Mouse (Mus musculus): ENCODE measurements around the gene Gm20388.

The Gm20388 gene

GRCm38 (mm10) chr8:121948321-121949145 is 2037.9 kb downstream of the Gm20388 start:
- DNase-seq = peak; percentile 9 to 16

- no peak for DNase-seq
These were observed 2038.7 kb downstream of the Gm20388 start, which contains the start of gene Banp for GRCm38 (mm10) chr8:121949222-121949800. Gene Banp (plus strand): TSS chr8:121949750.

GRCm38 (mm10) chr8:121949941-121950748 is 2039.5 kb downstream of the Gm20388 start:
- DNase-seq = peak; percentile 99

- peak; percentile 65 for DNase-seq
These were observed 2040.4 kb downstream of the Gm20388 start for GRCm38 (mm10) chr8:121950749-121951655.

- no peak for DNase-seq
These were observed 2041.0 kb downstream of the Gm20388 start for GRCm38 (mm10) chr8:121951656-121952009.

- DNase-seq = no peak
These were observed 2041.5 kb downstream of the Gm20388 start for GRCm38 (mm10) chr8:121952122-121952521.

GRCm38 (mm10) chr8:121952800-121953199 is 2042.2 kb downstream of the Gm20388 start:
- no peak for DNase-seq

GRCm38 (mm10) chr8:121953821-121954545 is 2043.3 kb downstream of the Gm20388 start:
- no peak for DNase-seq

- DNase-seq = no peak
These were observed 2044.4 kb downstream of the Gm20388 start for GRCm38 (mm10) chr8:121954981-121955555.

- no peak for DNase-seq
These were observed 2045.3 kb downstream of the Gm20388 start for GRCm38 (mm10) chr8:121955825-121956500.

- DNase-seq = no peak
These were observed 2047.8 kb downstream of the Gm20388 start for GRCm38 (mm10) chr8:121958395-121958794.

- DNase-seq = no peak
These were observed 2052.3 kb downstream of the Gm20388 start for GRCm38 (mm10) chr8:121962892-121963291.

GRCm38 (mm10) chr8:121964716-121965512 is 2054.3 kb downstream of the Gm20388 start:
- DNase-seq = no peak

GRCm38 (mm10) chr8:121966110-121966509 is 2055.5 kb downstream of the Gm20388 start:
- DNase-seq = no peak

- DNase-seq = no peak
These were observed 2056.2 kb downstream of the Gm20388 start for GRCm38 (mm10) chr8:121966714-121967448.

- no peak for DNase-seq
These were observed 2057.3 kb downstream of the Gm20388 start for GRCm38 (mm10) chr8:121967977-121968376.

- no peak for DNase-seq
These were observed 2057.9 kb downstream of the Gm20388 start for GRCm38 (mm10) chr8:121968542-121968941.

- no peak for DNase-seq
These were observed 2059.6 kb downstream of the Gm20388 start for GRCm38 (mm10) chr8:121970225-121970624.

- DNase-seq = peak; percentile 15 to 24
These were observed 2060.9 kb downstream of the Gm20388 start for GRCm38 (mm10) chr8:121971488-121972058.

All from B cell, adult 2 months (primary cell).